Mouse (Mus musculus) ES-Bruce4 (cell line): ENCODE measurements around the gene Trio. TPM values are rescaled to one million over a fixed set of nuclear protein-coding genes. Genes with fewer than 3 reads are reported as not detected.

Source experiments
- H3K27ac ChIP-seq: 2 replicates; pipeline ENCODE4 v1.5.1; 2012; ENCODE audit warnings: low read length, inconsistent platforms; ENCODE audit not compliant: insufficient read depth
- H3K27me3 ChIP-seq: 2 replicates; pipeline ENCODE4 v1.6.1; 2012; ENCODE audit warnings: mild to moderate bottlenecking, low read length, inconsistent platforms; ENCODE audit not compliant: control insufficient read depth, poor library complexity, insufficient read depth, severe bottlenecking
- H3K36me3 ChIP-seq: 2 replicates; pipeline ENCODE4 v1.6.1; 2012; ENCODE audit warnings: inconsistent platforms, mild to moderate bottlenecking, low read length, moderate library complexity; ENCODE audit not compliant: control insufficient read depth, poor library complexity, insufficient read depth, severe bottlenecking
- H3K4me1 ChIP-seq: one replicate; pipeline ENCODE4 v1.8.1; 2011; ENCODE audit warnings: low read length; ENCODE audit not compliant: control insufficient read depth, insufficient read depth
- H3K4me3 ChIP-seq: 2 replicates; pipeline ENCODE4 v1.5.1; 2011; ENCODE audit warnings: low read depth, mild to moderate bottlenecking, low read length
- H3K9ac ChIP-seq: 2 replicates; pipeline ENCODE4 v1.6.1; 2012; ENCODE audit warnings: low read depth, mild to moderate bottlenecking, inconsistent platforms; ENCODE audit not compliant: poor library complexity, severe bottlenecking
- H3K9me3 ChIP-seq: replicated peaks from 2 replicates; pipeline ENCODE4 v1.6.1; 2012; ENCODE audit warnings: mild to moderate bottlenecking, low read length, inconsistent platforms; ENCODE audit not compliant: control insufficient read depth, poor library complexity, insufficient read depth, severe bottlenecking
- CTCF ChIP-seq: IDR thresholded peaks from one replicate; pipeline ENCODE4 v1.8.1; 2011; ENCODE audit warnings: low read depth, low read length
- EP300 ChIP-seq: IDR thresholded peaks from 2 replicates; pipeline ENCODE4 v1.6.1; 2011; ENCODE audit warnings: low read depth, low read length; ENCODE audit not compliant: insufficient read depth
- POLR2A ChIP-seq: IDR thresholded peaks from one replicate; pipeline ENCODE4 v1.8.1; 2011; ENCODE audit warnings: low read length; ENCODE audit not compliant: insufficient read depth
- polyA plus RNA-seq: library from polyadenylated mRNA; stranded (reverse); fragments of >200 nt; gene quantifications from 2 replicates; pipeline ENCODE4 v1.2.4, GENCODE M21; 2011; ENCODE audit warnings: low read depth; ENCODE audit not compliant: missing spikeins, insufficient read depth, insufficient read length

Gene Trio
- polyA plus RNA-seq, 1 experiment = 62.2 TPM

DNA sequence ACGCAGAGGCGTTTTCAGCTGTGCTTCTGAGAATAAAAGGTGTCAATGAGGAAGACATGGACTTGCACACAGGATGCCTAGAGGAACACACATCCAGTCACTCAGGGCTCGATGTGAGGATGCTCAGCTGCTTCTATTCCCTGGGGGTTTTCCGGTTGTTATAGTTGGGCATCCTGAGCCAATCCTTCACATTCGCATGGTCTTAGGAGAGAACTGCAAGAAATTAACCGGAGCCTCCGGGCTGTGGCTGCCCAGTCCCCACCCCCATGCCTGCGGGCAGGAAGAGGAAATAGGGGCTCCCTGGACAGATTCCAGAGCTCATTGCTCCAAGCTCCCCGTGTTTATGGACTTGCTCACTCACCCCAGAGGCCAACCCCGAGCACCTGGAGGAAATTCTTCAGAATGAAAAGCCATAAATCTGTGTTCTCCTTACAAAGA, 241.5 kb downstream of the Trio start:
- no peak for TF ChIP-seq CTCF
- TF ChIP-seq POLR2A = no peak
- no peak for TF ChIP-seq EP300
- Histone ChIP-seq H3K4me1 (no peaks in the 10 kb centered on the region), H3K9ac (no peak overlapping the region), H3K4me3 (no peak overlapping the region), H3K27me3 (no peaks in the 10 kb centered on the region), H3K36me3 (no peaks in the 10 kb centered on the region), H3K9me3 (no peaks in the 10 kb centered on the region), H3K27ac (no peak overlapping the region)

GRCm38 (mm10) chr15:27783541-27784125, 242.0 kb downstream of the Trio start:
- Histone ChIP-seq H3K4me3 (no peak overlapping the region), H3K27me3 (no peaks in the 10 kb centered on the region), H3K36me3 (no peaks in the 10 kb centered on the region), H3K9me3 (no peaks in the 10 kb centered on the region), H3K4me1 (no peaks in the 10 kb centered on the region), H3K27ac (no peak overlapping the region), H3K9ac (no peak overlapping the region)
- TF ChIP-seq EP300 (no peak), CTCF (no peak), POLR2A (no peak)

DNA sequence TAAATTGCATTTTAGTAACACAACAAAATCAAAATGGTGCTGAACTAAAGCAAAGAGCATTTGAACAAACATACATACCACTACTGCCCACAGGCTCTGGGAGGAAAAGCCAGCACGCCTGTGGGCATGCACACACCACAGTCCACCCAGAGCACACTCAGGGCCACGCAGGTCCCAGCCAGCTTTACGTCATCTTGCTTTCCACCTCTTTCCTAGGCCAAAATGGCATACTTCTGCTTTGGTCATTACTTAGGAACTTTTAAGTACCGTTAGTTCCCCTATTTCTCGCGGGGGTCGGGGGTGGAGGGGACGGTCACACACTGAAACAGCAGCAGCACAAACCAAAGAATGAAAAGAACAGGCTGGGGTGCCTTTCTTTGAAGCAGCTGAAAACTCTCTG, 242.6 kb downstream of the Trio start:
- H3K9ac ChIP-seq = no peak overlapping the region

DNA sequence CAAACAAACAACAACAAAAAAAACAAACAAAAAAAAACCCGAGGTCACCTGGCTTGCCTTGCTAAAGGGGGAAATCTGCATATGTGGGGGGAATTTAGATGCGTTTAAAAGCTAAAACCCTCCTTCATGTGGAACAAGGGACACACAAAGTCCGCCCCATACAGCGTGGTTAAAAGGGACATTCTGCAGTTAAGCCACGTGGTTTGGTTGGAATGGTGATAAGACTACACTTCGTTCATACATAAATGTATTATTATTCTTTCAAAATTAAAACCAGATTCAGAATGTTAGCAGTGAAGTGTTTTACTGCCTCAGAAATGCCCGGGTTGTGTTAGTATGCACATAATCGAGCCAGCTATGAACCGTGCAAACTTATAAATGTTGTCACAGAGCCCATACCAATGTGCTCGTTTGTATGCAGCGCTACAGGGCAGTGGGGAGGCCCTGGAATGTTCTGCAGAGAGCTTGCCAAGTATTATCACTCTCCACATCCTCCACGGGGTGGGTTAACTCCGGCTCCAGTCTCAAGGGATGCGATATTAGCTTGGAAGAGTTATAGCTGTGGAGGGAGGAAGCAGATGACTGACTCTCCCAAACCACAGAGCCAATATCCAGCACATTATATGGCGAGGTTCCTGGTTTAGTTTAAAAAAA, 243.1 kb downstream of the Trio start:
- TF ChIP-seq CTCF = no peak
- no peak for TF ChIP-seq POLR2A
- TF ChIP-seq EP300 = no peak
- H3K9me3 ChIP-seq = no peaks in the 10 kb centered on the region
- no peak overlapping the region for H3K4me3 ChIP-seq
- H3K9ac ChIP-seq = no peak overlapping the region
- no peak overlapping the region for H3K27ac ChIP-seq
- no peaks in the 10 kb centered on the region for H3K36me3 ChIP-seq
- no peaks in the 10 kb centered on the region for H3K4me1 ChIP-seq
- no peaks in the 10 kb centered on the region for H3K27me3 ChIP-seq

More for the DNA sequence above, 242.6 kb downstream of the Trio start:
- Histone ChIP-seq H3K27me3 (no peaks in the 10 kb centered on the region), H3K27ac (no peak overlapping the region), H3K4me1 (no peaks in the 10 kb centered on the region), H3K36me3 (no peaks in the 10 kb centered on the region), H3K4me3 (no peak overlapping the region), H3K9me3 (no peaks in the 10 kb centered on the region)
- no peak for TF ChIP-seq EP300
- no peak for TF ChIP-seq POLR2A
- TF ChIP-seq CTCF = no peak

GRCm38 (mm10) chr15:27779827-27780226, 245.8 kb downstream of the Trio start:
- Histone ChIP-seq H3K27ac (no peak overlapping the region), H3K36me3 (no peaks in the 10 kb centered on the region), H3K9ac (no peak overlapping the region), H3K9me3 (no peaks in the 10 kb centered on the region), H3K4me1 (no peaks in the 10 kb centered on the region), H3K27me3 (no peaks in the 10 kb centered on the region), H3K4me3 (no peak overlapping the region)
- TF ChIP-seq EP300 (no peak), POLR2A (no peak), CTCF (no peak)

DNA sequence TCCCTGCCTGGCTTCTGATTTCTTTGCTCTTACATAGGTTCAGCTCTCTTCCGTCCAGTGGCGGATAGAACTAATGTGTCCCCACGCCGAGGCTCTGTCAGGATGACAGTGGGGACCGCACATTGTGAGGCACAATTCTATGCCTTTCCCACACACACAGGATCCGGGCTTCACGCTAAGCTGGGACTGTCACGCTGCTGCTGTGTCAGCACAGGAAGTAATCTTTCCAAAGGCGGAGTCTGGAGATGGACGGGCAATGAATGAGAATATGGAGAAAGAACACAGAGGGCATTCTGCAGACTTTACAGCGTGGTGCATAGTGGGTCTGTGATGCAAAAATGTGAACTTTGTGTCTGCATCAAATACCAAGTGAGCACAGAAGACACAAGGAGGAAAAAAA, 246.2 kb downstream of the Trio start:
- H3K9me3 ChIP-seq = no peaks in the 10 kb centered on the region
- H3K4me3 ChIP-seq = no peak overlapping the region
- H3K36me3 ChIP-seq = no peaks in the 10 kb centered on the region
- no peak for TF ChIP-seq CTCF
- TF ChIP-seq EP300 = no peak
- TF ChIP-seq POLR2A = no peak
- H3K27ac ChIP-seq = no peak overlapping the region
- no peaks in the 10 kb centered on the region for H3K4me1 ChIP-seq
- H3K27me3 ChIP-seq = no peaks in the 10 kb centered on the region
- no peak overlapping the region for H3K9ac ChIP-seq
